Mouse (Mus musculus): ENCODE results near the gene Trim42. TPM values are rescaled to one million over a fixed set of nuclear protein-coding genes. Genes with fewer than 3 reads are reported as not detected.

The Trim42 gene
- polyA plus RNA-seq, 1 experiment from 2014 or later: not detected

GRCm38 (mm10) chr9:97307705-97308485, 61.9 kb downstream of the Trim42 start:
- no peak overlapping the region for H3K9ac ChIP-seq
- no peaks in the 10 kb centered on the region for H3K36me3 ChIP-seq
- H3K27ac ChIP-seq: no peak overlapping the region
- H3K9me3 ChIP-seq: no peaks in the 10 kb centered on the region
- H3K4me3 ChIP-seq: no peak overlapping the region
- no peak overlapping the region for H3K4me2 ChIP-seq
- no peaks in the 10 kb centered on the region for H3K4me1 ChIP-seq
- no peaks in the 10 kb centered on the region for H3K27me3 ChIP-seq
- 22% methylated on average over 6 of the region's 6 CpGs for WGBS
- no peak for ATAC-seq (ENCODE audit: insufficient number of reproducible peaks, low FRiP score, low TSS enrichment, low read depth)

Data from limb, embryonic 15.5 days (tissue).